Mouse (Mus musculus): Measurements from ENCODE around the gene Gdf7.

Gdf7 gene

DNA sequence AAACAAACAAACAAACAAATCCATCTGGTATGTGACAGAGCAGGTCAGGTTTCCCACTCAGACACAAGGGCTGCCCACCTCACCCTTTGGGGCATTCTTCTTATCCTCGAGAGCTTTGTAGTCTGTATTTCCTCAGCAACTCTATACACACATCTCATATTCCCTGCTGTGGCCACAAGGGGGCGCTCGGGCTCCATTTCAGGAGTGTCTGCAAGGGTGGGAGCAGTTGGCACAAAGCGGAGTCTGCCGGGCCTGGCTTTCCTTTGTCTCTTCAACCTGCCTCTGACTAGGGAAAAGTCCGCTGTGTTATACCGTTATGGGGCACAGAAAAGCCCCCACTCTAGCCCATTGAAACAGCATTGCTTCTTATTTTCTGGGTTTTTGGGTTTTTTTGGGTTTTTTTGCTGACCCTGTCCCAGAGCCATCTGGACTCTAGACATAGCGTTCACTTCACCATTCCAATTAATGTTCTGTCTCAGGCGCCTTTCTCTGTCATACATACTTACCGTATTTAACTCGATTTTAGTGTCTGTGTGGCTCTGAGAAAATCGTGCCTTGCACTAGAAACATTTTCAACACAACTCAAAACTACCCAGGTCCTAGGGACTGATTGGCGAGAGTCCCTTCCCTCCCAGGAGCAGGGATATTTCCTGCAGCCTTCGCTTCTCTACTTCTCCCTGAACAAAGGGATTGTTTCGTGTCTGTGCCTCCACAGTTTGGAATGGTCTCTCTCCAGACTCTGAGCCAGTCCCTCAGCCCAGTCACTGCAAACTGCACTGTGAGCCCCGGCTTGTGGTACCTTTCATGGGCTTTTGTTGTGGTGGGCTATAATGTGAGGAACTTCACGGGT is 25.3 kb upstream of the Gdf7 start:
- peak; percentile 94 for DNase-seq (ENCODE audit: low spot score)

DNA sequence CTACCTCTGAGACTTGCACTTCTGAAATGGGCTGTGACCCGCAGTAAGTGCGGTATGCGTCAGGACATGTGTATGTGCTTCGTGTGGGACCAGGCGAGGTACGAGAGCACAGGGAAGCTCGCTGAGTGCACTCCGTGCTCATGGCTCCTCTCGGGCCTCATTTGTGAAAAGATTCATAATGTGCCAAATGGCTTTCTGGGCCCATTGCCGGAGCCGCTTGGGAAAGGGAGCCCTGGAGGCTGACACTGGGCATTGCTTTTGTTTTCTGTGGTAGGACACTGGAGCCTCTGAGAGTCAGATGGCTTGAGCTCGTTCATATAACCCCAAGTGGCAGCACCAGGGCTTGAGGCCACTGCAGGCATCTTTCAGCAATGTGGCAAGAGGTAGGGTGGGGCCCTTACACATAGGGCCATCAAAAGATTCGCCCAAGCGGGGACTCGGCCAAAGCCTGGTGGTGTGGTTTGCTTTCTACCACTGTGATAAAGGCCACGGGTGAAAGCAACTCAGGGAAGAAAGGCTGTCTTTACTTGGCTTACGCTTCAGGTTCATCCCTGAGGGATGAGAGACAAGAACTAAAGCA is 24.3 kb upstream of the Gdf7 start:
- DNase-seq (ENCODE audit: low spot score): no peak

DNA sequence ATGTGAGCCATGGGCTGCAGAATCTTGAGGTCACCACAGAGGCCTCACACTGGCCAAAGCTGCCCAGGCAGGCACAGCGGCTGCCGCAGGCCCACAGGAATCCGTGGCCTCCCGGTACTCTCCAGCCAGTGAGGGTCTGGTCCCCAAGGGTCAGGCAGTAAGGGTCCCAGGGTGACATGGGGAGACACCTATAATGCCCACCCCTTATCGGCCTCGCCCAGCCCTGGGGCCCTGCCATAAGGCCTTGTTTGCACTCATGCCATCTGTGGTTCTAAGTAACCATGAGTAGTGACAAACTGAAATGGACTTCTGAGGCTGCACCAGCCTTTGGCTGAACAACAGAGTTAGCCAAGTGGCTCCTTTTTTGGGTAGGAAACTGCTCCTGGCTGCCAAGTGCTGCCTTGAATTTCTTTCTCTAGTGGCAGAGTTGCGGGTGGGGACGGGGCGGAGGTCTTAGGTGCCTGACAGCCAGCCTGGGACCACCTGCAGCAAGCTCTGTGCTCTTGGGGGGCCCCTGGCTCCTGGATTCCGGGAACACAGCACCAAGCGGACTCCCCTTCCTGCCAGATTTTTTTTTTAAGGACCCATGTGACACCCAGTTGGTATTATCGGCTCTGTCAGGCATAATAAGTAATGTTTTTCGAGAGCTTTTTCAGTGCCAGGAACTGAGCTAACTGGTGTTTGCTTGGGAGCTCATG is 23.6 kb upstream of the Gdf7 start:
- DNase-seq (ENCODE audit: low spot score): no peak

DNA sequence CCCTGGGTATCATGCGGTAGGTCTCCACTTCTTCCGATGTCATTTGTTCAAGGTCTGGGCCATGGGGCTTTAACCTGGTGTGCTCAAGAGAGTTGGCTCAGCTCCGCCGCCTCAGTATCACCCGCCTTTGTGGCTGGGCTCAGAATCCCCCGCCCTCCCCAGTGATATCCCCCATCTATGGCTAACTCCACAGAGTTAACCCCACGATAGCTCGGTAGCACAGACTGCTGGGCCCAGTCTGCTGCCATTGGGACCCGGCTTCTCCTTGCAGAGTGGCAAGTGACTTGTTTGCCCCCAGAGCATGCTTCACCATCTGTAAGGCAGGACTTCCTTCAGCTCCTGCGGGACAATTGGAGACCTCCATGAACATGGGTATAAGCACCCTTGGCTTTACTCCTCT is 22.3 kb upstream of the Gdf7 start:
- no peak for DNase-seq (ENCODE audit: low spot score)

DNA sequence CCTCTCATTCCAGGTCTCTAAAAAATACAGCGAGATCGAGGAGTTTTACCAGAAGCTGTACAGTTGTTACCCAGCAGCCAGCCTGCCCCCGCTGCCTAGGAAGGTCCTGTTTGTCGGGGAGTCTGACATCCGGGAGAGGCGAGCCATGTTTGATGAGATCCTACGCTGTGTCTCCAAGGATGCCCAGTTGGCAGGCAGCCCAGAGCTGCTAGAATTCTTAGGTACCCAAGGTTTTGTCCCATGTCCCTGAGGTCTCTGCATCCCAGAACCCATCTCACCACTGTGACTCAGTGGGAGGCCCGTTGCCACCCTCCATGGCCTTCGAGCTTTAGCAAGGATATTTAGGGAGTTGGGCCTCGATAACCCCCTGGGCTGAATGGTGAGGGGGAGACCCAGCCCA is 19.8 kb upstream of the Gdf7 start:
- DNase-seq (ENCODE audit: low spot score): no peak

DNA sequence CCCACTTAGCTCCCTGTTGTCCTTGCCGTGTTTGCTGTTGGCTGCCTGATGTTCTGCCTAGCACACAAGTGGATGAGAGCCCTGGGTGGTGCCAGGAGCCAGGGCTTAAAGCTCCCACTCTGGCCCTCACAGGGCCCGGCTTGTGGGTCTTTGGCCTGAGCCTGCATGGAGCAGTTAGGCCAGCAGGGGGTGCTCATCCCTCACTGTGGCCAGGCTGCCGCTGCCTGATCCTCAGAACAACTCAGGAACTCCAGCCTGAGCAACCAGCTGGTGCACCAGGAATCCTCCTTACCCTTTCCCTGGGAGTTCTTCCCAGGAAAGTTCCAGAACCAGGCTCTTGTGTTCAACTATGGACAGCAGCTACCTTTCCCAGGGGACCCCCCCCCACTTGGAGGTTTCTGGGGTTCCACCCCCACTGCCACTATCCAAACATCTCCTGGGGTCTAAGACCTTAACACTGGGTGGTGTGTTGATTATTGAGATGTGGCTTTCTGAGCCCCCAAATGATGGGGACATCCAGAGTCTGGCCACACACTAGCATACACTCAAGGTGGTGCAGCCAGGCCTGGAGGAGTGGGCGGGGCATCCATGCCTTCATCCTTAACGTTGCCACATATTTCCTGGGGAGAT is 18.4 kb upstream of the Gdf7 start:
- DNase-seq (ENCODE audit: low spot score): no peak

DNA sequence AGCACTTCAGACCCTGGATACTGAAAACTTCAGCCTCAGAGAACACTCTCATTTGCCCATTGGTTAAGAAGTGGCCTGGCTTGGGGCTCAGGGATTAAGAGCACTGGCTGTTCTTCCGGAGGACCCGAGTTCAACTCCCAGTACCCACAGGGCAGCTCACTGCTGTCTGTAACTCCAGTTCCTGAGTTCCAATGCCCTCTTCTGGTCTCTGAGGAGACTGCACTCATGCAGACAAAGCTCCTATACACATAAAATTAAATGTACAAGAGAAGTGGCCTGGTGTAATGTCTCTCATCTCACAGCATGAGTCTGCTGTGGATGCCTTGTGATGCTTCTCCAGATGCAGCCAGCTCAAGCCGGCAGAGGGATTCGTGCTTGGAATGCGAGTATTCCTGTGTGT is 14.8 kb upstream of the Gdf7 start:
- DNase-seq (ENCODE audit: low spot score): no peak

DNA sequence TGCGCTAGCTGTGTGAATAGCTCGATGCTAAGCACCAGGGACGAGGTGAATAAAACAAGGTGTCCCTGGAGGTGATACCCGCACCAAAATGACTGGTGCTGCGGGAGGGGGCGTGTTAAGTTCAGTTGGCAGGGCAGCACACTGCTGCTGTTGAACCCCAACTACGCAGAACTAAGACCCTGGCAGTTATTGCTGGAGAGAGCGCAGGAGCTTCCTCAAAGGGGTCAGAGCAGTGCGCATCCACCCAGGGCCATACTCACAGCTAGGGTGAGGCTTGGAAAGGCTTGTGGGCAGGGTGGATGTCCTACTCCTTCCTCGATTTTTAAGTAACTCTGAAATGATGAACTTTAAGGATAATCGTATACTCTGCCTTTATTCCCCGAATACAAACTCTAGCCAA is 12.0 kb upstream of the Gdf7 start:
- no peak for DNase-seq (ENCODE audit: low spot score)

DNA sequence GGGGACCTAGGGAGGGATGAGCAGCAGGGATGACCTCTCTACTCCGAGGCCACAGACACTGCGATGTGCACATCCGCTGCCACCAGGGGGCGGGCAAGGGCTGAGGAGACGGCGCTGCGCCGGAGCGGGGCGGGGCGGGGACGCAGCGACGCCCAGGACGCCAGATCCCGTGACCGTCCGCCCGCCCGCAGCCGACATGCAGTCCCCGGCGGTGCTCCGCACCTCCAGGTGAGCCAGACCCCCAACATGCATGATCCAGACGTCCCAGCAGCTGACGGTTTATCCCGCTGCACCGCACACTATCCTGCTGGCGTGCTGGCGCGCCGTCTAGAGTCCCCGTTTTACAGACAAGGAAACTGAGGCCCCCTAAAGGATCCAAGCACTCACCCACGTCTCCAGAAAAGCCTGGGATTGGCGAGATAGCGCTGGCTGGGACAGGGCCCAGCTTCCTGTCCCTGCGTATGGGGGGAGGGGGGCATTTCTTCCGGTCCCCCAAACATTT is 11.6 kb upstream of the Gdf7 start, which contains the start of gene Hs1bp3:
Gene Hs1bp3, plus strand, starts transcription at position 163 of the 502 bp plus-strand sequence.
- no peak for DNase-seq (ENCODE audit: low spot score)

DNA sequence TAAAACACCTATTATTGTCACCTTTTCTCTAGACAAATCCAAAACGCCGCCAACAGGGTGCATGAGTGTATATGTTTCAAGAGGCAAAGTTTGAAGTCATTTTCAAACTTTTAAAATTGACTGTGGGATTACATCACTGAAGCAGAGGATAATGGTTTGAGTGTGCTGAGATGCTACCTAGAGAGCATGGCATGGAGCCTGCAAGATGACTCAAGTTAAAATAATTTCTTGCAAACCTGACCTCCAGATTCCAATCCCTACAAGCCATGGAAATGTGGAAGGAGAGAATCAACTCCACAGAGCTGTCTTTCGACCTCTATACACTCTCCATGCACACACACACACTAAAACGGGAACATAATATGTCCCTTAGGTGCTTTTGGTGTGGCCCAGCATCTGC is 10.5 kb upstream of the Gdf7 start:
- no peak for DNase-seq (ENCODE audit: low spot score)

DNA sequence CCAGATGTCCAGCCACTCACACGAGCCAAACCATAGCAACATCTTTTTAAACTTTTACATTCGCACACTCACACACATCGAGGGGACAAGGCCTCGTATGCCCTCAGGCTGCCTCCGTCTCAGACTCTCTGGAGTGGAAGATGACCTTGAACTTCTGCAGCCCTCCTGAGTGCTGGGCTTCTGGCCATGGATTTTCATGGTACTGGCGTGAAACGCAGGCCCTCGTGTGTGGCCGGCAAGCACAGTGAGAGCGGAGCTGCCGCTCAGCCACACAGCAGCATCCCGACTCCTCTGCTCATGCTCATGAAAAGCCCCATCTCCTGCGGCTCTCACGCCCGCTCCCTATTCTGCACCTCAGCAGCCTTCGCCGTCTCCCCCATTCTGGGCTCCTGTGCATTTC is 9.2 kb upstream of the Gdf7 start:
- DNase-seq (ENCODE audit: low spot score): no peak

DNA sequence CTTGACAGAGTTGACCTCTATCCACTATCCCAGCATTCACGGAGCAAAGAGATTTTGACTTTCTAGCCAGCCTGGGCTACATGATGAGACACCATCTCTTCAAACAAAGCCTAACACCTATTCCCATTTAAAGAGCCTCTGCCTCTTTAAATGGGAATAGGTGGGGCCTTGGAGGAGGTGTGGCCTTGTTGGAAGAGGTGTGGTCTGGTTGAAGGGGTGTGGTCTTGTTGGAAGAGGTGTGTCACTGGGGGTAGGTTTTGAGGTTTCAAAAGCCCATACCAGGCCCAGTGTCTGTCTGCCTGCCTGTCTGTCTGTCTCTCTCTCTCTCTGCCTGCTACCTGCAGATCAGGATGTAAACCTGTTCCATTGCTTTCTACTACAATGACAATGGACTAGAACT is 5.2 kb upstream of the Gdf7 start:
- DNase-seq (ENCODE audit: low spot score): no peak

DNA sequence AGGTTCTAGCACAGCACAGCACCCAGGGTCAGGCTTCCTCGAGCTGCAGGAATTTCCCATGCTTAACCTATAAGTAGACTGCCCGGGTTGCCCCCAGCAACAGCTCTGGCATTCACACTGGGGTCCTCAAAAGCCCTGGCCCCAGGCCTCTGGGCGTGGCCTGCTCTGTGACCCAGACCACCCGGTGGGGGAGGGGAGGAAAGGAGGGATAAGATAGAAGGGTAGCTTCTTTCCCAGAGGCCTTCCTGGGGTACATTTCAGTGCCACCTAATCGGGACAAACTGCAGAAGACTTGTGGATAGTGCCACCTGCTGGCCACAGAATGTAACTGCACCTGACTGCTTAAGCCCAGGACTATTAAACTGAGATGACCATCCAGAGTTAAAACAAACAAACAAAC is 4.7 kb upstream of the Gdf7 start:
- no peak for DNase-seq (ENCODE audit: low spot score)

DNA sequence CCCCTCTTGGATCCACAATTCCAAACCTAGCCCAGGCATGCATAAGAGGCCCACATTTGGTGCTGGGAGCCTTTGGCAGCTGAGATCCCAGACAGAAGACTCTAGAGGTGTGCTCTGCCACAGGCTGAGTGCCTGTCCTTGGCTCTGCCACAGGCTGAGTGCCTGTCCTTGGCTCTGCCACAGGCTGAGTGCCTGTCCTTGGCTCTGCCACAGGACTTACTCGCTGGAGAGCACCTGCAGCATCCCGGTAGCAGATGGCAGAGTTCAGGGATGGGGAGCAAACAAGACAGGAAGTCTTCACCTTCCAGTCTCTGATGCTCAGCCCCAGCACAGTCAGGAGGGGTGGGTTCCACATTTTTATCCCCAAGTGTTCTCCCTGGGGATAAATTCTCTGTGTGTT is 3.5 kb upstream of the Gdf7 start:
- DNase-seq (ENCODE audit: low spot score): no peak

DNA sequence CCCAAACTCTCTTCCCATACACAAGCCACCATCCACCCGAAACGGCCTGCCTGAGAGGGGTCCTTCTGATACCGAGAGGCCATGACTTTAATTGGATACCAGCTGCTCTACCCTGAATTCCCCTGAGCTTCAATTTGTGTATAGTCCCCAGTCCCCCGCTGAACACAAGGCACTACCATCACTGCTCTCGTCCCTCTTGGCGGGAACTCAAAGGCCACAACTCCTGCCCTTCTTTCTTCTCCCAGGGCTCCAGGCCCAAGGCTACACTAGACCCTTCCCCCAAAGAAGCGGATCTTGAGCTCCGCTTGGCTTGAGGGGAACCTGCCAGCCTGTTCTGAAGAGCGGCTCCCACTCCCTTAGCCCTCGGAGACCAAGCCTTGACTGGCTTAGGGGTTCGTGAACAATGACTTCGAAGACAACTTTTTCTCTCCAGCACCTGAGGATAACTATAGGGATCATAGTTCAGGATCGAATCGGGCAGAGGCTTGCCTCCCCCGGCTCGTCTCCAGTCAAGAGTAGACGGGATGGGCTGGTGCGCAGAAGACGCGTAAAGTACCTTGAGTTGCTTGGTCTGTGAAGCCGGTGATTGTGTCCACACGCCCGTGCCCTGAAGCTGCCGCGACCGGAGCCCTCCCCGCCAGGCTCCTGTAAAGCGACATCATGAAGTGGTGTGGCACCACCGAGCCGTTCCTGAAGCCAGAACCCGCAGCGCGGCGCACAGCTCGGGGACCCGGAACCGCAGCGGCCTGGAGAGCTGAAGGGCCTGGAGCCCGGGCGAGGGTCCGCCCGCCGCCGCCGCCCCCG is 541 bp downstream of the Gdf7 start:
- DNase-seq (ENCODE audit: low spot score): no peak

DNA sequence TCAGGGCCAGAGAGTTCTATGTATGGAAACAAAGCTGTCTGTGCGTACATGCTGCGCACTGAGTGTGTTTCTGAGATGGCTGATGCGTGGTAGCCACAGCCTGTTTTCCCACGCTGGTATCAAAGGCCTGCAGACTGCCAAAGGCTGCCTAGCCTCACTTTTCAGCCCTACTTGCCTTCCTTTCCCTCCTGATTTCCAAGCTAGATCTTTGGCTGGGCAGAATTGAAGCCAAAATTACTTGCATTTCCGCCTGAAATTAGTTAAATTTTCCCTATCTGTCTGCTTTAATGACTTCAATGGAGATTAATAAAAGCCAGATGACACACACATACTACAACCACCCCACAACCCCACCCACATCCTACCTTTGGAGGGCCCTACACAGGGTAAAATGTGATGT is 1.2 kb downstream of the Gdf7 start:
- no peak for DNase-seq (ENCODE audit: low spot score)

DNA sequence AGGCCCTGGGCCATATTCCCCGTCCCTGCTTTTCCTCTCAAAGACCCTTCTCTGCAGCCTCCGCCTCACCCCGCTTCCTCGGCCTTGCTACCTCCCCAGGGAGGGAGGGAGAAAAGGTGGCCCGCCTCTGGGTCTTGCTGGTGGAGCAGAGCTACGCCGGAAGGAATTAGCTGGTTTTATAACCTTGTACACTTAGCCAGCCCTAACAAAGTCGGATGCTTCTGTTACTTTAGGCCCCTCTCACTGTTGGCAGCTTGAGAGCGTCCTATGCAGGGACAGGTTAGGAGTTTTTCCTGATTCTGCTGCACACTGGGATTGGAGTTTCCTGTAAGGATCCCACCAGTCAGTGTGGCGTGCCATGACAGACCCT is 1.7 kb downstream of the Gdf7 start:
- no peak for DNase-seq (ENCODE audit: low spot score)

DNA sequence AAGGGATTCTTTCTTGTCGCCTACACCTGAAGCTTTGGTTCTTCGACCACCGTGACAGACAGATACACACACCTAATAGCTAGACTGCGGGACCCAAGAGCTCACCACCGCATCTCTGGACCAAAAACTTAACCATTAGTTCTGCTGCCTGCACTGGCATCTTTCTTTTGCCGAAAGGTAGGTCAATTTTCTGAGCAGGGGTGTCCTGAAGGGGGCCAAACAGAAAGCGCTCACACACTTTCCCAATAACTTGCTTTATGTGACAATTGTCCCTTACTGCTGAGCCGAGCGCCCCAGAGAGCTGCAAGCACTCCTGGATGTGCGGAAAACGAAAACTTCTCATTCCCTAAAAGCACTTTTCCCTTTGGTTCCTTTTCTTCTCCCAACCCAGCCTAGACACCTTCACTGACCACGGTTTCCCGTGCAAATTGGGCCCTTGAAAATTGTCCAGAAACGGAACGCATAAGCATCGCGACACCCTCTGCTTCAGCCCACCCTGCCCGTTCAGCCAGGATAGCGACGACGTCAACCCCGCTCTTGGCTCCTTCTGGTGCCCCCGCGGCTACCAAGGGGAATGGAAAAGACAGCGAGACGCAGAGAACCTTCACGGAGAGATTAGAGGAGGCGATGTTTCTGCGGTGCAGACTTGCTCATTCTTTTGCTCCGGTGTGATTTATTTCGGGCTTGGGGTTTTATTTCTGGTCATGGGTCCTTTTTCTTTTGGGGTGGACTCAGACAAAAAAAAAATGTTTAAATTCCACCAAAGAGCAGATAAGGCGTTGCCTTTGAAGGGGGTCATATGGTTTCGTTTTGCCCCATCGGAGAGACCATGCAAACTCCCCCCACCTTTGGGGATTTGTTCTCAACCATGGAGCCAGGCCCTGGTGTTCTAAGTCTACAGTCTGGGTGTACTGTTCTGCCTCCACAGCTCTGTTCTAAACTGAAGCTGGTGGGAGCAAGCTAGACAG is 2.3 kb downstream of the Gdf7 start:
- no peak for DNase-seq (ENCODE audit: low spot score)

DNA sequence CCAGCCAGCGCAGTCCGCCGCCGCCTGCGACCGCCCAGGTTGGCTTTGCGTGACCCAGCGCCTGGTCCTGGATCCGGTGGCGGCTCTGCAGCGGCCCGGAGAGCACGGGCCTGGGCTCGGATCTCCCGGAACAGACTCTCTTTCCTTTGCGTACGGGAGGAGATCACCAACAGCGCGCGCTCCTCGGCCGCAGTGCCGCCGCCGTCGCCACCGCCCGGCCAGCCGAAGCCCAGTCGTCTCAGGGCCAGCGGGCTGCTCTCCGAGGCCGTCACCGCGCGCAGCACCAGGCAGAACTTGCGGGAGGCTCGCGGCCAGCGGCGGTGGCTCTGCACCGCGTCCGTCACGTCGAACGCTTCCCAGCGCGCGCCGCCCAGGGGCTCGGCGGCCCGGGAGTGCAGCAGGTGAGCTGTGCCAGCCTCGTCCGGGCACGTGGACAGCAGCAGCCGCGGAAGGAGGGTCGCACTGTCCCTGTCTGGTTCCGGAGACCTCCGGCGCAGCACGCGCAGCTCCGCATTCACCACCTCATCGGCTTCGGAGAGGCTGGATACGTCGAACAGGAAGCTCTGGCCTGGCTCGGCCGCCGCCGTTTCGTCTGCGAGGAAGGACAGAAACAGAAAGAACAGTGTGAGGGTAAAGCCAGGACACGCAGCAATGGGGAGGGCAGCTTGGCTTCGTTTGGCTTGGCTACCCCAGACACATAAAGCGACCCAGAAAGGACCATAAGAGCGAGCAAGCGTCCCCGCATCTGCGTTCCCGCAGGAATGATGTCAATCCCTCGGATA is 3.2 kb downstream of the Gdf7 start:
- no peak for DNase-seq (ENCODE audit: low spot score)
